Mouse (Mus musculus) spleen, adult 2 months (tissue): ENCODE data around the gene Jaml. TPM values are rescaled to one million over a fixed set of nuclear protein-coding genes. Genes with fewer than 3 reads are reported as not detected.

ENCODE experiments used
- DNase-seq, 2 experiments: peaks; one replicate each; pipeline versions ENCODE4 v3.0.0 to v3.0.0-alpha.2; 2012 to 2021; ENCODE audit warnings: low spot score in 2 of 2, low read depth in 1 of 2
- H3K27ac ChIP-seq: fragments of 200-500 bp; 2 replicates; pipeline ENCODE4 v1.5.1; 2012; ENCODE audit warnings: low read length, inconsistent platforms; ENCODE audit not compliant: insufficient read depth
- H3K27me3 ChIP-seq: fragments of 200-500 bp; 2 replicates; pipeline ENCODE4 v1.6.1; 2012; ENCODE audit warnings: mild to moderate bottlenecking, moderate library complexity, low read length, inconsistent platforms; ENCODE audit not compliant: control insufficient read depth, insufficient read depth
- H3K36me3 ChIP-seq: fragments of 200-500 bp; 2 replicates; pipeline ENCODE4 v1.6.1; 2012; ENCODE audit warnings: mild to moderate bottlenecking, low read length, inconsistent platforms; ENCODE audit not compliant: control insufficient read depth, insufficient read depth
- H3K4me1 ChIP-seq: fragments of 200-500 bp; 2 replicates; pipeline ENCODE4 v1.6.1; 2011; ENCODE audit warnings: inconsistent platforms; ENCODE audit not compliant: control insufficient read depth, insufficient read depth, insufficient read length
- H3K4me3 ChIP-seq: fragments of 200-500 bp; 2 replicates; pipeline ENCODE4 v1.5.1; 2011; ENCODE audit warnings: mild to moderate bottlenecking, inconsistent platforms; ENCODE audit not compliant: insufficient read depth, insufficient read length; ENCODE audit errors: extremely low read depth
- CTCF ChIP-seq: fragments of 200-500 bp; IDR thresholded peaks from 2 replicates; pipeline ENCODE4 v1.5.1; 2011; ENCODE audit warnings: mild to moderate bottlenecking, inconsistent platforms; ENCODE audit not compliant: insufficient read depth, insufficient read length, insufficient replicate concordance; ENCODE audit errors: extremely low read depth
- POLR2A ChIP-seq: fragments of 200-500 bp; IDR thresholded peaks from 2 replicates; pipeline ENCODE4 v1.6.1; 2011; ENCODE audit warnings: low read depth, low read length, inconsistent platforms
- WGBS: fragments of 180-500 bp; shearing (Covaris S2); methylation state at CpG from one replicate; pipeline ENCODE4 v1.1.7; 2018; 5-methylcytosine and 5-hydroxymethylcytosine counted together
- polyA plus RNA-seq: library from polyadenylated mRNA; depleted of rRNA; stranded (reverse); fragments of >200 nt; gene quantifications from 2 replicates; pipeline ENCODE4 v1.2.3, GENCODE M21; 2012

Jaml gene
- polyA plus RNA-seq, 1 experiment = 2.8 TPM

GRCm38 (mm10) chr9:45092641-45093040 is 13.7 kb downstream of the Jaml start:
- DNase-seq = no peak
- Histone ChIP-seq H3K4me1 (no peaks in the 10 kb centered on the region), H3K27ac (no peak overlapping the region), H3K27me3 (no peaks in the 10 kb centered on the region), H3K36me3 (no peaks in the 10 kb centered on the region; the same call in 1 of the 2 replicates), H3K4me3 (no peak overlapping the region)
- 47% methylated on average over 4 of the region's 4 CpGs for WGBS
- TF ChIP-seq POLR2A (no peak), CTCF (no peak)

DNA sequence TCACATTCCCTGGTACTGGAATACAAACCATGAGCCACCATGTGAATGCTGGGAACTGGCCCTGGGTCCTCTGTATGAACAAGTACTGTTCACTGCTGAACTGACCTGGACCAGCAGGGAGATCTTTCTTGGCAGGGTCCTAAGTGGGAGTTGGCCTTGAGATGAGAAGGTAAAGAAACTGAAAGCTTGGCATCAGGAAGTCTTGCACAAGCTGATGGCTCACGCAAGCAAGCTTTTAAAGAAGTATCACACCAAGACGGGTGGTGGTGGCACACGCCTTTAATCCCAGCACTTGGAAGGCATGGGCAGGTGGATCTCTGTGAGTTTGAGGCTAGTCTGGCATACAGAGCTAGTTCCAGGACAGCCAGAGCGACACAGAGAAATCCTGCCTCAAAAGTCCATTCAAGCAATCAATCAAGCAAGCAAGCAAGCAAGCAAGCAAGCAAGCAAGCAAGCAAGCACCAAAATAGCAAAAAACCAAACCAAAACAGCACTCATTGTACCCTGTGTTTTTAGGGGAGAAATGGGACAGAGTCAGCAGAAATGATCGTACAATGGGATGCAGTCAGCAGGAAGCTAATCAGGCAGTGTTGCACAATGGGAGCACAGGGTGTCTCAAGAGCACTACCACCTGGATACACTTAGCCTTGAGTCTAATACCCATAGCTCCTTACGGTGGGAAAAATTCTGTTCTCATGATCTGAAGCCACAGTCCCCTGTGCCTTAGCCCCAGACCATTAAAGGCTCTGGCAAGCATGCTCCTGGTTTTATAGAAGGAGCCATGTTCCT is 16.4 kb downstream of the Jaml start:
- WGBS = 61% methylated on average over 6 of the region's 6 CpGs
- Histone ChIP-seq H3K4me1 (no peaks in the 10 kb centered on the region), H3K27ac (no peak overlapping the region), H3K4me3 (no peak overlapping the region), H3K36me3 (no peaks in the 10 kb centered on the region; the same call in 1 of the 2 replicates), H3K27me3 (no peaks in the 10 kb centered on the region)
- no peak for DNase-seq
- no peak for TF ChIP-seq POLR2A

- WGBS = 88% methylated on average over 5 of the region's 5 CpGs
- H3K4me3 ChIP-seq = no peak overlapping the region
- H3K27me3 ChIP-seq = no peaks in the 10 kb centered on the region
Measured at GRCm38 (mm10) chr9:45097877-45098276, 18.9 kb downstream of the Jaml start.

DNA sequence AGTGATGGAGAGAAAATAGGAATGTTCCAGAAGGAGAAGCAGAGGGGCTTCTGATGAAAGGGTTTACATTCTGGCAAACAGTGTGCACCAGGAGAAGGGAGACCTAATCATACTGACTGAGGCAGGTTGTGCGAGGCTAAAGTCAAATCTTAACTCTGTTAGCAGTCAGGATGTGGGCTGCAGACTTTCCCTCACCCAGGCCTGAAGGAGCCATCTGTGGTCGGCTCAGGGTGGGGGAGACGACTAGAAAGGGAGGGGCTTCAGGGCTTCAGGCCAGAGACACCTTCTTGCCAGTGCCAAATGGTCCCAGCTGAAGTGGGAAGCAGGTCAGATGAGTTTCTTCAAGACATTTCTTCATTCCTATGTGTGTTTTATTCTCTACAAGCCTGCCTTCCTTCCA is 19.4 kb downstream of the Jaml start:
- TF ChIP-seq CTCF (no peak), POLR2A (no peak)
- Histone ChIP-seq H3K4me1 (no peaks in the 10 kb centered on the region), H3K4me3 (no peak overlapping the region), H3K27me3 (no peaks in the 10 kb centered on the region), H3K36me3 (peaks cover 2% of the 10 kb centered on the region; the same call in 1 of the 2 replicates), H3K27ac (no peak overlapping the region)
- DNase-seq = no peak
- 6% methylated on average over 3 of the region's 3 CpGs for WGBS

More at GRCm38 (mm10) chr9:45097877-45098276, 18.9 kb downstream of the Jaml start:
- peaks cover 2% of the 10 kb centered on the region; the same call in 1 of the 2 replicates for H3K36me3 ChIP-seq
- TF ChIP-seq POLR2A = no peak
- TF ChIP-seq CTCF = no peak
- DNase-seq = no peak
- no peak overlapping the region for H3K27ac ChIP-seq
- H3K4me1 ChIP-seq = no peaks in the 10 kb centered on the region

GRCm38 (mm10) chr9:45102528-45102927 is 23.5 kb downstream of the Jaml start:
- peaks cover 3% of the 10 kb centered on the region; the same call in 1 of the 2 replicates for H3K36me3 ChIP-seq
- H3K4me3 ChIP-seq = no peak overlapping the region
- TF ChIP-seq CTCF = no peak
- WGBS = 85% methylated on average over 1 of the region's 1 CpGs
- H3K27ac ChIP-seq = no peak overlapping the region
- DNase-seq = no peak
- no peaks in the 10 kb centered on the region for H3K27me3 ChIP-seq
- H3K4me1 ChIP-seq = no peaks in the 10 kb centered on the region

DNA sequence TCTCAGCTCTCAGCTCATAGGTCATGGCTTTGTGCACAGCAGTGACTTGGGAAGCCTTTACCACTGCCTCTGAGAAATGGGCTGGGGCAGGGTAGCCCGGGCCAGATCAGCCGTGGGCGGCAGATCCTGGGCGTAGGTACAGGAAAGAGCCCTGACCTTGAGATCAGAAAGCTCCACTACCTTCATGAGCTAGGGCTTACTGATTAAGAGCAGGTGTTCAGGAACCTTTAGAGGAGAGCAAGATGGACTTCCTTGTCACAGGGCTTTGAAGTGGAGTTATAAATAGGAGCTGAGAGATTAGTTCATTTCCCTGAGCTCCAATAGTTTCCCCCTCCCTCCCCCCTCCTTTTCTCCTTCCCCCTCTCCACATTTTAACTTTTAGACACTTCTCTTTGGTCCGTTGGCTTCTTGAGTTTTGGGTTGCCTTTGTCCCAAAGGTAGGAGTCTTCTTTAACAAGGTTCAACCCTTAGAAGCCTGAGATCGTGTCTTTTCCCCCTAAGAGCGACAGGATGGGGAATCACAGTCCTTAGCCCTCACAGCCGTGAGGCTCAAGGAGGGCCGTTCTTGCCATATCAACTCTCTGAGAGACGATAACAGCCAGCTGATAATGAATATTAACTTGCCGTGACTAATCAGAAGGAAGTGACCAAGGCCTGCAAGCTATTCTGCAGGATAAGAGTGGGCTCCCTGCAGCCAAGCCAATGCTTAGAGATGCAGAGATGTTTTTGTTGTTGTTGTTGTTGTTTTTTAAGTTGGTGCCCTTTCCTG is 24.4 kb downstream of the Jaml start:
- 67% methylated on average over 11 of the region's 11 CpGs for WGBS
- H3K36me3 ChIP-seq = peaks cover 3% of the 10 kb centered on the region; the same call in 1 of the 2 replicates
- H3K4me1 ChIP-seq = no peaks in the 10 kb centered on the region
- no peak overlapping the region for H3K27ac ChIP-seq
- H3K4me3 ChIP-seq = no peak overlapping the region
- no peaks in the 10 kb centered on the region for H3K27me3 ChIP-seq
- TF ChIP-seq CTCF = no peak
- TF ChIP-seq POLR2A = no peak
- DNase-seq = no peak
